Mouse (Mus musculus): Measurements from ENCODE around the gene Myh7. TPM values are rescaled to one million over a fixed set of nuclear protein-coding genes. Genes with fewer than 3 reads are reported as not detected.
"Not testable (repeated sequence)": the region's sequence is repeated elsewhere in the genome, so short reads cannot be mapped to it uniquely, and the experiment has no call there.

Gene Myh7
- polyA plus RNA-seq, 1 experiment from 2014 or later, result 37.3 TPM

GRCm38 (mm10) chr14:54965631-54966030, 28.8 kb downstream of the Myh7 start:
- Histone ChIP-seq H3K9ac (ENCODE audit: low read length) (no peak overlapping the region), H3K27ac (ENCODE audit: low read length) (no peak overlapping the region), H3K4me3 (ENCODE audit: low read length) (no peak overlapping the region)

GRCm38 (mm10) chr14:54965044-54965443, 29.4 kb downstream of the Myh7 start:
- Histone ChIP-seq H3K4me3 (ENCODE audit: low read length) (no peak overlapping the region), H3K27me3 (ENCODE audit: control insufficient read depth, insufficient read depth, low read depth, low read length) (no peaks in the 10 kb centered on the region), H3K27ac (ENCODE audit: low read length) (no peak overlapping the region), H3K9ac (ENCODE audit: low read length) (no peak overlapping the region), H3K36me3 (ENCODE audit: control insufficient read depth, insufficient read depth, low read length) (no peaks in the 10 kb centered on the region), H3K4me2 (ENCODE audit: low read depth, low read length) (no peak overlapping the region), H3K9me3 (ENCODE audit: control insufficient read depth, low read length) (no peaks in the 10 kb centered on the region), H3K4me1 (replicated peaks; ENCODE audit: control insufficient read depth, insufficient read depth, low read length) (no peaks in the 10 kb centered on the region)
- ATAC-seq (ENCODE audit: low read depth), result no peak
- 60% methylated on average over 15 of the region's 15 CpGs for WGBS

More at GRCm38 (mm10) chr14:54965631-54966030, 28.8 kb downstream of the Myh7 start:
- Histone ChIP-seq H3K36me3 (ENCODE audit: control insufficient read depth, insufficient read depth, low read length) (no peaks in the 10 kb centered on the region), H3K9me3 (ENCODE audit: control insufficient read depth, low read length) (no peaks in the 10 kb centered on the region), H3K4me2 (ENCODE audit: low read depth, low read length) (no peak overlapping the region), H3K27me3 (ENCODE audit: control insufficient read depth, insufficient read depth, low read depth, low read length) (no peaks in the 10 kb centered on the region), H3K4me1 (replicated peaks; ENCODE audit: control insufficient read depth, insufficient read depth, low read length) (no peaks in the 10 kb centered on the region)
- ATAC-seq (ENCODE audit: low read depth), result no peak
- WGBS, result 50% methylated on average over 6 of the region's 6 CpGs

- H3K27ac ChIP-seq (ENCODE audit: low read length), result no peak overlapping the region
- no peak overlapping the region for H3K4me2 ChIP-seq (ENCODE audit: low read depth, low read length)
- no peaks in the 10 kb centered on the region for H3K4me1 ChIP-seq (replicated peaks; ENCODE audit: control insufficient read depth, insufficient read depth, low read length)
- no peaks in the 10 kb centered on the region for H3K36me3 ChIP-seq (ENCODE audit: control insufficient read depth, insufficient read depth, low read length)
- no peak overlapping the region for H3K9ac ChIP-seq (ENCODE audit: low read length)
- ATAC-seq (ENCODE audit: low read depth), result no peak
- no peaks in the 10 kb centered on the region for H3K9me3 ChIP-seq (ENCODE audit: control insufficient read depth, low read length)
- 84% methylated on average over 11 of the region's 11 CpGs for WGBS
- no peaks in the 10 kb centered on the region for H3K27me3 ChIP-seq (ENCODE audit: control insufficient read depth, insufficient read depth, low read depth, low read length)
- H3K4me3 ChIP-seq (ENCODE audit: low read length), result no peak overlapping the region
Measured at GRCm38 (mm10) chr14:54963727-54964126, 30.7 kb downstream of the Myh7 start.

- H3K36me3 ChIP-seq (ENCODE audit: control insufficient read depth, insufficient read depth, low read length), result no peaks in the 10 kb centered on the region
- no peak overlapping the region for H3K27ac ChIP-seq (ENCODE audit: low read length)
- no peaks in the 10 kb centered on the region for H3K4me1 ChIP-seq (replicated peaks; ENCODE audit: control insufficient read depth, insufficient read depth, low read length)
- no peaks in the 10 kb centered on the region for H3K9me3 ChIP-seq (ENCODE audit: control insufficient read depth, low read length)
- no peak overlapping the region for H3K9ac ChIP-seq (ENCODE audit: low read length)
- H3K4me2 ChIP-seq (ENCODE audit: low read depth, low read length), result no peak overlapping the region
- ATAC-seq (ENCODE audit: low read depth), result no peak
- 77% methylated on average over 7 of the region's 7 CpGs for WGBS
- no peaks in the 10 kb centered on the region for H3K27me3 ChIP-seq (ENCODE audit: control insufficient read depth, insufficient read depth, low read depth, low read length)
- no peak overlapping the region for H3K4me3 ChIP-seq (ENCODE audit: low read length)
Measured at GRCm38 (mm10) chr14:54962714-54963113, 31.7 kb downstream of the Myh7 start.

- Histone ChIP-seq H3K9ac (ENCODE audit: low read length) (no peak overlapping the region), H3K4me2 (ENCODE audit: low read depth, low read length) (no peak overlapping the region), H3K36me3 (ENCODE audit: control insufficient read depth, insufficient read depth, low read length) (no peaks in the 10 kb centered on the region), H3K27ac (ENCODE audit: low read length) (no peak overlapping the region), H3K9me3 (ENCODE audit: control insufficient read depth, low read length) (no peaks in the 10 kb centered on the region), H3K27me3 (ENCODE audit: control insufficient read depth, insufficient read depth, low read depth, low read length) (no peaks in the 10 kb centered on the region), H3K4me1 (replicated peaks; ENCODE audit: control insufficient read depth, insufficient read depth, low read length) (no peaks in the 10 kb centered on the region), H3K4me3 (ENCODE audit: low read length) (no peak overlapping the region)
- ATAC-seq (ENCODE audit: low read depth), result no peak
- WGBS, result 69% methylated on average over 5 of the region's 5 CpGs
Measured at GRCm38 (mm10) chr14:54961487-54961886, 32.9 kb downstream of the Myh7 start.

GRCm38 (mm10) chr14:54960769-54961168, 33.7 kb downstream of the Myh7 start:
- ATAC-seq (ENCODE audit: low read depth), result no peak
- no peak overlapping the region for H3K27ac ChIP-seq (ENCODE audit: low read length)
- no peak overlapping the region for H3K4me3 ChIP-seq (ENCODE audit: low read length)
- no peaks in the 10 kb centered on the region for H3K27me3 ChIP-seq (ENCODE audit: control insufficient read depth, insufficient read depth, low read depth, low read length)
- H3K9me3 ChIP-seq (ENCODE audit: control insufficient read depth, low read length), result no peaks in the 10 kb centered on the region
- H3K9ac ChIP-seq (ENCODE audit: low read length), result no peak overlapping the region
- no peak overlapping the region for H3K4me2 ChIP-seq (ENCODE audit: low read depth, low read length)
- H3K4me1 ChIP-seq (replicated peaks; ENCODE audit: control insufficient read depth, insufficient read depth, low read length), result no peaks in the 10 kb centered on the region
- WGBS, result 48% methylated on average over 10 of the region's 10 CpGs
- no peaks in the 10 kb centered on the region for H3K36me3 ChIP-seq (ENCODE audit: control insufficient read depth, insufficient read depth, low read length)

- 83% methylated on average over 12 of the region's 12 CpGs for WGBS
- not testable (repeated sequence) for H3K36me3 ChIP-seq (ENCODE audit: control insufficient read depth, insufficient read depth, low read length); H3K27ac ChIP-seq (ENCODE audit: low read length)
Measured at GRCm38 (mm10) chr14:54959853-54960613, 34.4 kb downstream of the Myh7 start.

GRCm38 (mm10) chr14:54959197-54959596, 35.2 kb downstream of the Myh7 start:
- Histone ChIP-seq H3K36me3 (ENCODE audit: control insufficient read depth, insufficient read depth, low read length) (no peaks in the 10 kb centered on the region), H3K9ac (ENCODE audit: low read length) (no peak overlapping the region), H3K27ac (ENCODE audit: low read length) (no peak overlapping the region), H3K4me1 (replicated peaks; ENCODE audit: control insufficient read depth, insufficient read depth, low read length) (no peaks in the 10 kb centered on the region), H3K9me3 (ENCODE audit: control insufficient read depth, low read length) (no peaks in the 10 kb centered on the region), H3K4me2 (ENCODE audit: low read depth, low read length) (no peak overlapping the region), H3K4me3 (ENCODE audit: low read length) (no peak overlapping the region), H3K27me3 (ENCODE audit: control insufficient read depth, insufficient read depth, low read depth, low read length) (no peaks in the 10 kb centered on the region)
- 87% methylated on average over 3 of the region's 3 CpGs for WGBS
- no peak for ATAC-seq (ENCODE audit: low read depth)

More at GRCm38 (mm10) chr14:54959853-54960613, 34.4 kb downstream of the Myh7 start:
- not testable (repeated sequence) for H3K4me3 ChIP-seq (ENCODE audit: low read length); H3K4me2 ChIP-seq (ENCODE audit: low read depth, low read length); ATAC-seq (ENCODE audit: low read depth); H3K9ac ChIP-seq (ENCODE audit: low read length); H3K4me1 ChIP-seq (replicated peaks; ENCODE audit: control insufficient read depth, insufficient read depth, low read length); H3K9me3 ChIP-seq (ENCODE audit: control insufficient read depth, low read length); H3K27me3 ChIP-seq (ENCODE audit: control insufficient read depth, insufficient read depth, low read depth, low read length)

- ATAC-seq (ENCODE audit: low read depth), result no peak
- no peaks in the 10 kb centered on the region for H3K4me1 ChIP-seq (replicated peaks; ENCODE audit: control insufficient read depth, insufficient read depth, low read length)
- H3K27ac ChIP-seq (ENCODE audit: low read length), result no peak overlapping the region
- H3K27me3 ChIP-seq (ENCODE audit: control insufficient read depth, insufficient read depth, low read depth, low read length), result no peaks in the 10 kb centered on the region
- no peaks in the 10 kb centered on the region for H3K9me3 ChIP-seq (ENCODE audit: control insufficient read depth, low read length)
- no peak overlapping the region for H3K9ac ChIP-seq (ENCODE audit: low read length)
- H3K36me3 ChIP-seq (ENCODE audit: control insufficient read depth, insufficient read depth, low read length), result no peaks in the 10 kb centered on the region
- WGBS, result 74% methylated on average over 4 of the region's 4 CpGs
- H3K4me2 ChIP-seq (ENCODE audit: low read depth, low read length), result no peak overlapping the region
- H3K4me3 ChIP-seq (ENCODE audit: low read length), result no peak overlapping the region
Measured at GRCm38 (mm10) chr14:54958503-54958902, 35.9 kb downstream of the Myh7 start.
